Mouse (Mus musculus) B cell, adult 2 months (primary cell): ENCODE measurements around the gene Defb30.

Experiments
- DNase-seq, 2 experiments: peaks; one replicate each; pipeline ENCODE4 v3.0.0; 2022

Gene Defb30

DNA sequence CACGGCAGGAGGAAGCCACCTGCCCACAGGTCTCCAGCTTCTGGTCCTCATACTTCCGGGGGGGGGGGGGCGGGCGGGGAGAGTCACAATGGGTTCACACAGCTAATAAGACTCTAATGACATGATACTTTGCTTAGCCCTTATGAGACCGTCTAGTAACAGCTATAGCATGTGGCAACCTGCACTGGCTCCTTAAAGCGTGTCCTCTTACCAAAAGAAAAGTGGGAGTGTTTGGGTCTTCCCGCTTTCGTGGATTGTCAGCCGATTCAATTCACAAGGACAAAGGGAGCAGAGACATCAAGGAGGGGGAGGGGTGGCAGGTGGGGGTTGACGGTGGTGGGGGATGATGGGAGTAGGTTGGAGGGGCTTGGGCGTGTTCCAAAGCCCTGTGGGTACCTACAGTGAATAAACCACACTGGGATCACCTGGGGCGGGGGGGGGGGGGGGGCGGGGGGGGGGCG, at the start of gene Defb30:
Gene Defb30 (minus strand): TSS at position 51 of the 461 bp plus-strand sequence.
- DNase-seq, result no peak

DNA sequence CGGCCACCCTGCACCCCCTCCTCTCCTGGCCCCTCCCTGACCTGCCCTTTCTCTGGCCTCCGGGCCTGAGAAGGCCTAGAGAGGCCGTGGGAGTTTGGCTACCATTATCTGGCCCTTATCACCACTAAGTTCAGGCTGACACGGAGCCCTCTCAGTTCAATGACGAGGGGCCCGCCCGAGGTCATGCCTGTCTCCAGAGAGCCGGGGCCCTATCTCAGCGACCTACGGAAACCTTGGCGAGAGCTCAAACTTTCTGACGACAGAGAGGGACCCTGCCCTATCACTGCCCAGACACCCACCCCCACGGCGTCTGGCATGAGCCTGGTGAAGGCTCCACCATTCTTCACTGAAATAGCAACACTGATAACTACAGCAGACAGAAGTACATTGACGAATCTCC, 17.9 kb upstream of the Defb30 start:
- DNase-seq, result no peak

DNA sequence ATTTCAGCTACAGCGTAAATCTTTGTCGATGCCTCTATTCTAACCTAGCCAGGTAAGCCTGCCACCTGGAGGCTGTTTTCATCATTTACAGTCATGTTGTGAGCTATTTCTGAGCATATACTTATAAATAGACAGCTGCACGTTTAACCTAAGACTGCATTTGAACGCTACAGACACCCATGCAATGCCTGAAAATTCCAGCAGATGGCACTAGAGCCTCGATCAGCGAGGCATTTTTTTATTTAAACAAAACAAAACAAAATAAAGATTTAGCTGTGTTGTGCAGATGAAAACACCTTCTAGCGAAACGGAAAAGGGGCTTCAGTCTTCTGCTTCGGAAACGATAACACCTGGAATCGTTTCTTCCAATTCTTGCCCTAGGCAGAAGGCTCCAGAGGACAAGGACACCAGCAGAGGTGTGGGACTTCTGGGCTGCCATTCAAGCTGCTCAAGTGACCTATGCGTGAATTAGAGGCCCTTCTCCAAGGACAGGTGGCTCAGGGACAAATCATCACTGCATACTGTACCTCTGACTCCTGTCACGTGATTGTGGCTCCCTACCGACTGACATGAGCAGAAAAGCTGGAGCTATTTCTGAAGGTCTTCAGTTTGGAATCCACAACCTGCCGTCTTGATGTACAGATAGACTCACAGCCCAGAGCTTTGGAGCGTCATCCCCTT, 17.0 kb upstream of the Defb30 start:
- DNase-seq, result peak; percentile 77

DNA sequence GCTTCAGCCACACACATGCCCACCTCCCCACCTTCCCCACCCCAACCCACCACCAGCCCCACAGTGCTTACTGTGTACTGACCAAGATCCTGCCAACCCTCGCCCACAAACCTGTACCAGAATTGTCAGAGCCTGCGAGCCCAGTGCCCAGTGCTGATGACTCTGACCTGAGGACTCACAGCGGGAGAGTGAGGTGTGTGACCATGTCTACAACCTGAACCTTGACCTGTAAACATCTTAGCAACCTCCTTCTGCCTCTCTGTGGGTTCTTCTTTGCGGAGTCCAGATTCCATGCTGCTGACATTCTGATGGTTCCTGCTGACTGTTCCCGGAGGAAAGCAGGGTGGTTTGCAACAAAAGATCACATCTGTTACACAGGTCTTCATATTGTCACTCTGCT, 15.6 kb upstream of the Defb30 start:
- DNase-seq, result no peak

DNA sequence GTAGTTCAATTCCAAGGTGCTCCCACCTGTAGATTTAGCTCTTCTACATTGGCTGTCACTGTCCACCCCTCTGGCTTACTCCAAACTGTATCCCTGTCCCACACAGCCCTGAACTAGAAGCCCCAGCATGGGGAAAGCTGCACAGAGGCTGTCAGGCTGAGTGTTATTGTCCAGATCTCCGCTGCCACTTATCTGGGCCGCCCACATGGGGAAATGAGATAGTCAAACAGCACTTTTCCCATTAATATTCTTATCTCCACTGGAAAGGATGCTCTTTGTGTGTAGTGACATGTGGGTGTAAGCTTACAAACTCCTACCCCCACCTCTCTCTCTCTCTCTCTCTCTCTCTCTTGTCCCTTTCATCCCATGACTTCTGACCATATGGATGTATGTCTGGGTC, 12.4 kb upstream of the Defb30 start:
- no peak for DNase-seq

DNA sequence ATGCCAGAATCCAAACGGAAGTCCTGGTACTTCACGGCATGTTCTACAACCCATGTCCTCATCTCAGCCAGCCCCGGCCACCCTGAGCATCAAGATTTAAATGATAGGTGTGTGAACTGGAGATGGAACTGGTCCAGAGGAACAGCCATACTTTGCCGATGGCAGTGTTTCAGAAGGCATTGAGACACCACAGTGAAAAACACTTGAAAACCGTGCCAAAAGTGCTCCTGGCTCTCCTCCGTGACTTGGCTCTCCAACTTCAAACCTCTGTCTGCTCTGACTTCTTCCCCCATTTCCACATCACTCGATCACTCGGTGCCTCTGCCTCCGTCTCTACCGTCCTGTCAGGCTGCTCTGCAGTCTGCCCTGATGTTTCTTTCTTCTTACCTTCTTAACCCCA, 10.6 kb upstream of the Defb30 start:
- no peak for DNase-seq

DNA sequence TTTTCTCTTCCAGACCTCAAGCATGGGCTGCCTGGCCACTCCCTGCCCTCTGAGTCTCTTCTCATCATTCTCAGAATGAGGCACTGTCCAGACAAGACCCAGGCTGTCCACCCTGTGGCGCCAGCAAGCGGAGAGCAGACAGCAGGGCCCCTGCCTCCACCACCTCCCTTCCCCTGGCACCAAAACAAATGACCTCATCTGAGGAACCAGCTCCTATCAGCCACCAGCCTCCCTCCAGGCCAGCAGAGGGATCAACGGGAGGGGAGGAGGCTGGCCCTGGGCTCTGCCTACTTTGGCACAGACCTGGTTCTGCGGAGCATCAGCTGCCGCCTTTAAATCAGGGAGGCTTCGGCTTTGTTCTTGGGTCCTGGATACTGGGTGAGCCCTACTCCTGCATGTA, 5.0 kb upstream of the Defb30 start:
- no peak for DNase-seq

DNA sequence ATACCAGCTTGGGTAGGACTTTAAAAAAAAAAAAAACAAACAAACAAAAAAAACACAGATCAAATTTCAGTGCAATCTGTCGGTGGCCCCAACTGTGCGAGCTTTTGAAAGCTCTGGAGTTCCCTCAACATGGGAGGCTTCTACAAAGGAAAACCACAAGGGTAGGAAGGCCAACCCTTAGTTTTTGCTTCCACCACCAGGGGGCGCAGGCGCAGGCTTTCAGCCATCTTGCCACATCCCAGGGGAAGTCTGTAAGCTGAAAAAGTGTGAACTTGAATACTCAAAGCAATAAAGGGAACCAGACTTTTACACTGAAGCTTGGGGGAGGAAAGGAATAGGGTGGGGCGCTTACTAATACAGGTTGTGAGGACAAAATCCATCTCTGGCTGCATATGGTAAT, 1.0 kb upstream of the Defb30 start:
- peak; percentile 77 for DNase-seq

DNA sequence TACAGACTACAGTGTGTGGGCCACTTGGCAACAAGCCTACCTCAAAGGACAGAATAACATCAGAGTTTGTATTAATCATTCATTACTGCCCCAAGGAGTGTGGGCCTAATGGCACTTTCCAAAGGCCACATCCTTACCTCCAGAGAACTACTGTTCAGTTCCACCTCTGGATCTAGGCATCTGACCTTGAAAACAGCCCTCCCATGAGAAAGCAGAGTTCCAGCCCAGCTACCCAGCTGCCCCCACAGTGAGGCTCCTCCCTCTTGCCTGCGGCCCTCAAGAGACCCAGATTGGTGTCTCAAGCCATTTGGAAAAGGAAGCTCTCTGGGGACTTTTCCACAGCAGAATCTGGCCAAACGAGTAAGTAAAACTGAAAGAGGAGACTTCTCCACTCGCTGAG, 3.1 kb downstream of the Defb30 start, which contains the start of gene Defb42:
Gene Defb42 (plus strand): TSS at position 301 of the 400 bp plus-strand sequence.
- DNase-seq, result no peak

DNA sequence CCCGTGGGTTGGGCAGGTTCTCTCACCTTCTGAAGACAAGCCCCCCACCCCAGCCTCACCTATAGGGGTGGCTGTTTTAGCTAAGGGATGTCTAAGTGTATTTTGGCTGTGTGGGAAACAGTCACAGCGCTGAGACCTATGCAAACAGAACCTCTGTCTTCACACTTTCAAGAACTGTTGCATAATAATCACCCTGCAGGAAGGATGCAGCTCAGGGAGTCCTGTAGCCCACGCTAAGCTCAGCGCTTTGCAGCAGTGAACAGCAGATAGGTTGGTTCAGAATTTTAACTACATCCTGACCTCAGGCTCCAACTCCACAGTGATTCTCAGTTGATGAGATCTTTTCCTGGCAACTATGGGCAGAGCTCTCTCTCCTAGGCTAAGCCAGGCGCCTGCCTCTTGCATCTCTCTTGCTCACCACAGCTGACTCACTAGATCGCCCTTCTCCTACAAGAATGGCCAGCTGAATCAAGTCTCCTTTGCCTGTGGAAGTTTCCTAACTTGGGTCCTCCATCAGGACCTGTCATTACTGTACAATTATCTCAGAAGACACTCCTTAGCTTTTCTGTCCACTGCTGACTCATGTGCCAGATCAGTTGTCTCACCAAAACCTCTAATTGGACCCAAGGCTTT, 29.1 kb downstream of the Defb30 start:
- DNase-seq, result no peak

DNA sequence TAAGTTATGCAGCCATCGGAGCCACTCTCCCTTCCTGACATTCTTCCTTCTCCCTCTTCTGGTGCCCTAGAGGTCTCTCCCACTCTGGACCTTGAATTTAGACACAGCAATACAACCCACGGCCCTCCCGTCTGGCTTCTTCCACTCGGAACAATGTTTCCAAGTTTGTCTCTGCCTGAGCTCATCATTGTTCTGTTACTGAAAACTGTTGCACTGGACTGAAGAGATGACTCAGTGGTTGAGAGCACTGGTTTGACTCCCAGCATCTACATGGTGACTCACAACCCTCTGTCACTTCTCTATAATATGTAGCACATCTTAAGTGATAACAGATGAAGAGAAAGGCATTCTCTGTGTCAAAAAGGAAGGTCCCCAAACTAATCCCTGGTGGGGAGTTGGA, 35.1 kb downstream of the Defb30 start:
- DNase-seq, result no peak

DNA sequence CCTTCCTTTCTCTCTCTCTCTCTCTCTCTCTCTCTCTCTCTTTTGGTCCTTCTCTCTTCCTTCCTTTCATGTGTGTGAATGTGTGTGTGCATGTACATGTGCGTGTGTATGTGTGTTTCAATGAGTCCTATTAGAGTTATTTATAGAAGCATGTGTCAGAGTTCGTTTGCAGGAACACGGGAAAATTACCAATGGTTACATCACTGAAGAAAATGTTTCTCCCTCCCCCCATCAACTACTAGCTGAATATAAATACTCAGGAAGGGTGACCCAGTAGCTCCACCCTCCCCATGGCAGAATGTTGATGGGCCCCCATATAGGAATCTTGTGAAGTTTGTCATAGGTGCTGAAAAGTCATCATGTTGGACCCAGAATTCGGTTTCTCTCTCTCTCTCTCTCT, 36.7 kb downstream of the Defb30 start:
- no peak for DNase-seq

DNA sequence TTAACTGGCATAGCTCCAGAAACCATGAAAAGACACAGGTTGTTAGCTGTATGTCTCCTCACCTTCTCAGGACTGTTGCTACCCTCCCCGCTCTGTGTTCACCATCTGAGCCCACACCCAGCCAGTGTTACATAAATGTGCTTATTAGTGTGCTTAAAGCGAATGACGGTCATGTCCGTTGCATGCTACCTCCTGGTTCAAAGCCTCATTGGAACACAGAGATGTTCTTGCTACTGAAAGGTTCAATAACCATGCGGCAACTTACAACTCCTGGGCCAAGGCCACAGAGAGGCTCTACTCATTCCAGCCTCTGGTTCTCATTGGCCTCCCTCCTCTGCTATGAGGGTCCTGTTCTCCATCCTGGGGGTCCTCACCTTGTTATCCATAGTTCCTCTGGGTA, 38.3 kb downstream of the Defb30 start, which contains the start of gene Defb43:
Gene Defb43 (plus strand): TSS at position 301 of the 400 bp plus-strand sequence.
- no peak for DNase-seq

DNA sequence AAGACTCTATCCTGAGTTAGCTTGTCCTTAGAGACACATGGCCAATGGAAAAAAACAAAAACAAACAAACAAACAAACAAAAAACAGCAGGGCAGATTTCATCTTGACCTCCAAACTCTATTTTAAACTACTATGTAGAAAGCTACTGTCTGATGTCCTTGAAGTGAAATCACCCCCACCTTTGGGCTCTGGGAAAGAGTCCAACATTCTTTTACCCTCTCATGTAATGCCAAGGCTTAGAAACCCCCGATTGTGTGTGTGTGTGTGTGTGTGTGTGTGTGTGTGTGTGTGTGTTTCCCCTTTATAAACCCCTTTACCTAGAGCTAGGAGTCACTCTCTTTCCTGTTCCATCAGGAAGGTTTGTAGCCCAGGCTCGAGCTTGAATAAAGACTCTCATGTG, 47.2 kb downstream of the Defb30 start:
- DNase-seq, result no peak

DNA sequence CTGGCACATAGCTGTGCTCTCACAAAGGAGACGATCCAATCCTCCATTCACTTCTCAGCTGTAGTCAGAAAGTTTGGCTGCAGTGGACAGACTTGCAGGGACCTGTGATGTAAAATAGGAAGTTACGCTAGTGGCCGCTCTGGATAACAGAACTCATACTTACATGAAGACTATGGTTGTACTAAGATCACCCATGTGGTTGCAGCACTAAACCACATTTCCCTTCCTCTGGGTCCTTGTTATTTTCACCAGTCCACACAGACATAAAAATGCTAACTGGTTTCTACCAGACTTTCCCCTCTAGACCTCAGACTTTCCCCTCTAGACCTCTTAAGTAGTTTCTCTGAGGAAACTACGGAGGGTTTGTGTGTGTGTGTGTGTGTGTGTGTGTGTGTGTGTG, 50.8 kb downstream of the Defb30 start:
- DNase-seq, result no peak

DNA sequence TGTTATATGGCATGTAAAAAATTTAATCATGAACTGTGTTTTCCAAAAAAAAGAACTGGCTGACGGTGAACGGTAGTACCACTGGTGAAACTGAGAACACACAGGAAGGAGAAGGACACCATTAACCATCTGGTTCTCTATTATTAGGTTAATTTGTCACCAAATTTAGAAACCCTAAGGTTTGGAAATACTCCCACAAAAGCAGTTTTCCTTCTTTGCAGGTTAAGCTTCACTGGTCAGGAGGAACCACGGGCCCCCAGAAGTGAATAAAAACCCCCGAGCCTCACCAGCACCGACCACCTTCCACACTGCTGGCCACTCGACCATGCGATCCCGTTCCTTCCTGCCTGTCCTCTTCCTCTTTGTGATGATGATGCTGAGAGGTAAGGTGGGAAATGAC, 52.0 kb downstream of the Defb30 start, which contains the start of gene Defb47:
Gene Defb47 (plus strand): TSS at position 301 of the 400 bp plus-strand sequence.
- DNase-seq, result no peak

DNA sequence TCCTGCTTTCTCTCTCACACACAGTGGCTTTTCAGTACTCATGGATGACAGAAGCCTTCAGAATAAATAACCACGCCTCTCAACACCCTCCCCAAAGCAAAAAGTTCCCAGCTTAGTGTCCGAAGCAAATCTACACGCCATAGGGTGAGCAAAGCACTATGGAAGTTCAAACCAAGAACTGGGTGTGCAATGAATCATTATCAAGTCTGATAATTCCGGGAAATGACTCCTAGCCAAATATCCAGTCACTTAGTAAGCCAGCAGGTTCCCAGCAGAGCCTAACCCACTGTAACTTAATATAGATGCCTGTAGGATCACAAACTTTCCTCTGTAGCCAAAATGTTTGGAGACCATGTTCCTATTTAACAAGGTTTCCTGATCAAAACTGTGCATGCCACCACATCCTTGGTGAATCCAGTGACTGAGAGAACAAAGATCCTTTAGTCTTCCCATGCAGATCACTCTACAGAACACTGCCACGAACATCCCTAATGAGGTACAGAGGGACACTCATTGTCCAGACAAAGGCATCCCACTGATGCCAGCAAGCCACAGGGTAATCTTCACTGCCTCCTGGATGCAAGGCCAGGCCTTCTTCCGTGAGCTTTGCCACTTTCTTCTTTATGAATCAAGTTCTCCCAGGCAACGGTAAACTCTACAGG, 57.8 kb downstream of the Defb30 start:
- no peak for DNase-seq

DNA sequence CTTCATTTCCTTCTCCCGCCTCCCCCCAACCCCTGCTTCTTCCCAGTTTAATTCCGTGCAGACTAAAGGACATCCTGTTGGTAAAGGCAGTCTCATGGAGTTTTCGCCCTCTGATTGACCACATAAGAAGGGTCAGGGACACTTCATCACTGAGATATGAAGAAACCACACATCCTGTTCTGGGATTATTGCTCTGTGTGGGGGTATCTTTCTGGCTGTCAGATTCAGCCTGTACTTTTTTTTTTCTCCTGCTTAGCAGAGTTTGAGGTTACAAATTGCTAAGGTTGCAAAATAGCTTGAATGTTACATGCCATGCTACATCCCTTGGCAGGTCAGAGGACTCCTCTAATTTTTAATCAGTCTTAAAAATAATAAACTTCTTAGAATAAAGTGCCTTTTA, 58.5 kb downstream of the Defb30 start:
- no peak for DNase-seq

DNA sequence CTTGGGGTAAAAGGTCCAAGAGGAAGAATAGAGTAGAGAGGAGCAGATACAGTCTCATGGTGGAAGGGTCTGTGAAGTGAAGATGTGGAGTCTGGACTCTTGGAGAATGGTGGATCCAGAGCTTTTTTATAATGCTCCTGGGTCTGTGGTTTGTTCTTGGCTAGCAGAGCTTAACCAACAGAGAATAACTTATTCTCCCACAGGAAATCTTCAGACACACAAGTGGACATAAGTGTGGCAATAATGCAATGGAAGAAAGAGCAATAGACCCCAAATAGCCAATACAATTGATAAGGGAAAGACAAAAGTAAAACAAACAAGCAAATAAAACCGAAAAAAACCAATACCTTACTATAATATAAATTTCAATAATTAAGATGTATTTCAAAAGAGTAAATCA, 65.3 kb downstream of the Defb30 start, which contains the start of gene Defb48:
Gene Defb48 (minus strand): TSS at position 101 of the 400 bp plus-strand sequence.
- no peak for DNase-seq
